Mouse (Mus musculus) spleen, adult 18-20 months (tissue): ENCODE results near the gene Lfng.
A peak's percentile ranks its signal among the peaks of the same experiment; 100 is the strongest.

Source experiments
- DNase-seq, 2 experiments: peaks; one replicate each; pipeline ENCODE4 v3.0.0; 2022; ENCODE audit warnings: mixed read lengths in 2 of 2

Gene Lfng

DNA sequence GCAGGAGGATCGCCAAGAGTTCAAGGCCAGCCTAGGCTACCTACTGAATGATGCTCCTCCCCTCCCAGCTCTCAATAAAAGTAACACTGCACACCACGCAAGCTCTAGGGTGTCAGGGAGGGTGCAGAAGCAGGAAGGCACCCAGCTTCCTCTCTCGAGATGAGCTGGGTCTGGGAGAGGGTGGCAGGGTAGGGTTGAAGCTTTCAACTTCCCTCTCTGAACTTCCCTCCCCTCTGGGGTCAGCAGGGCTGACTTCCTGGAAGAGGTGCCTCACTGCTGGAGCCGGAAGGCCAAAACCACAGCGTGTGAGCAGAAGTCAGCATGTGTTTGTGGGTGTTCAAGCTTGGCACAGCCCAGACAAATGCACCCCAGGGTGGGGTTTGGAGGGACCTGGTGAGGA lies 10.6 kb downstream of the Lfng start:
- peak; percentile 69 to 84 for DNase-seq

DNA sequence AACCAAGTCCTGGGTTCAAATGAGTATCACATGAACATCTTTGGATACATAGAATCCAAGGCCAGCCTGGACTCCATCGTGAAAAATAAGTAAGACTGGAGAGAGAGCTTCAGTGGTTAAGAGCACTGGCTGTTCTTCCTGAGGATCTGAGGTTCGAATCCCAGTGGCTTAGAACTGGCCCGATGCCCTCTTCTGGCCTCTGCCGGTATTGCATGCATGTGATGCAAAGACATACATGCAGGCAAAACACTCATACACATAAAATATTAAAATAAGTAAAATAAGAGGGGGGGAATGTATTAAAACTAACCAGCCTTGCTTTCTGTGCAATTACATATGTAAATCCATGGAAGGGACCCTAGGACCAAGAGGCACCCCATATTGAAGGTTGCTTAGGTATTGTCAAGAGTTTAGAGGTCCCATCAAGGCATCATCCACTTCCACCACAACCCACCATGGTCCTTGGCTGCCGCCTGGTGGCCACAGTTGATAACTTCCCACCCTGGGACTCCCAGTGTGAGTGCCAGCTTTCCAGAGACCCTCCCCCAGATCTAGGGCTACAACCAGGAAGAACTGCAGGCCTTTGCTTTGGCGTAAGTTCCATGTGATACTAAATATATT lies 12.1 kb downstream of the Lfng start:
- DNase-seq, result peak; percentile 69 to 84

DNA sequence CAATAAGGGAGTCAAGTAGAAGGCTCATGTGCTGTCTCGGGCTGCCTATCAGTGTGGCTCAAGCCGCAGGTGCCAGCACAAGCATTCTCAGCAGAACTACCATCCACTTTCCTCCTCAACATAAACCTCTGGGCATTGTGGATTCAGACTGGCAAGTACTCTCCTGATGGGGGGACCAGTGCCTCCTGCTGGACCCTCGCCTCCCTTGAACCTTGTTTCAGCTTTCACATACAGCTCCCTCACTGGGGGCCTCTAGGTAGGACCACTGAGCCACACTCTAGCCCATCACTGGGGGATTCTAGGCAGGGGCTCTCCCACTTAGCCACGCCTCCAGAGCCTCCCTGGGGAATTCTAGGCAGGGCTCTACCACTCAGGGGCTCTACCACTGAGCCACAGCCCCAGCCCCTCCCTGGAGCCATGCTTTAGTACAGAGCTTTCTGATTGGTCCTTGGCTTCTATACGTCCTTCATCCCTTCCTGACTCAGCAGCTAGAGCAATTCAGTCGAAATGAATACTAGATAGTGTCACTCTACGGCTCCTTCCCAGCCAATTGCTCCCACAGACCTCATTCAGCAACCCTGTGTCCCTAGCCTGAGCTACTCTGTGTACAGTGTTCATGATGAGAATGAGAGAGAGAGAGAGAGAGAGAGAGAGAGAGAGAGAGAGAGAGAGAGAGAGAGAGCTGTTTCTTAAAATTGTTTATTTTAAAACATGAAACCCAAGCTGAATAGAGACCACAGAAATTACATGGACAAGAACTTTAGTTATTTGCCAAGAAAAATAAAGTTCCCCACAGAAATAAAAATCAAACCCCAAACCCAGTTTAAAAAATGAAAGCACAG lies 13.0 kb downstream of the Lfng start:
- DNase-seq, result no peak

DNA sequence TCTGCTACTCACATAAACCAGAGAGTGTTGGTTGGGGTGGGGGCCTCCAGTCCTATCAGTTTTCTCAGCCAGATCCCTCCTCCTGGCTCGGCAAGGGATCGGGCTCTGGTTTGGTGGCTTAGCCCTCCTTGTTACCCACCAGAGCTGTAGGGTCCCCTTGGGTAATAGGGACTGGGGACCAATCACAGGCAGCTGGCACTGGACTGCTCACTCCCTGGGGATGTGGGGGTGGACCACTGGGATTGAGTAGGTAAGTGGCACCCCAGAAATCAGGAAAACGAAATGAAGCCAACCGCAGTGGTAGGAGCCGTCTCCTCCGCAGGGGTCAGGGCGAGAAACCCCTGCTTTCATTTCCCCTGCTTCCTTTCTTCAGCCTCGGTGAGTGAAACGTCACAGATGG lies 14.0 kb downstream of the Lfng start:
- no peak for DNase-seq

DNA sequence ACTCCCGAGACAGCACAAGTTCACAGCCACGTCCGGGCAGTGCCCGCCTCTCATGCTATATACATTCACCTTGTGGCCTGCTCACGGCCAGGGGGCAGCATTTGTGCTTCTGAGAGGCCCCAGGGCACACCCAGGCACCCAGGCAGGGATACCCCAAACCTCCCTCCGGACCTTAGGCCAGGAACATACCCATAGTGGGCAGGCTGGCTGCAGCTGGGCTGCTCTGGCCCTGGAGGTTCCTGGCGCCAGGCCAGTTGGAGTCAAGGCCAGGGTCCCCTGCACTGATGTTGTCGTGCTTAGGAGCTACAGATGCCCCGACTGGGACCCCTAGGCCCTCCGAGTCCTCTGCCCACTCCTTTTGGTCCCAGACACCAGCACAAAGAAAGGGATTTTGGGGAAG lies 14.4 kb downstream of the Lfng start:
- no peak for DNase-seq

DNA sequence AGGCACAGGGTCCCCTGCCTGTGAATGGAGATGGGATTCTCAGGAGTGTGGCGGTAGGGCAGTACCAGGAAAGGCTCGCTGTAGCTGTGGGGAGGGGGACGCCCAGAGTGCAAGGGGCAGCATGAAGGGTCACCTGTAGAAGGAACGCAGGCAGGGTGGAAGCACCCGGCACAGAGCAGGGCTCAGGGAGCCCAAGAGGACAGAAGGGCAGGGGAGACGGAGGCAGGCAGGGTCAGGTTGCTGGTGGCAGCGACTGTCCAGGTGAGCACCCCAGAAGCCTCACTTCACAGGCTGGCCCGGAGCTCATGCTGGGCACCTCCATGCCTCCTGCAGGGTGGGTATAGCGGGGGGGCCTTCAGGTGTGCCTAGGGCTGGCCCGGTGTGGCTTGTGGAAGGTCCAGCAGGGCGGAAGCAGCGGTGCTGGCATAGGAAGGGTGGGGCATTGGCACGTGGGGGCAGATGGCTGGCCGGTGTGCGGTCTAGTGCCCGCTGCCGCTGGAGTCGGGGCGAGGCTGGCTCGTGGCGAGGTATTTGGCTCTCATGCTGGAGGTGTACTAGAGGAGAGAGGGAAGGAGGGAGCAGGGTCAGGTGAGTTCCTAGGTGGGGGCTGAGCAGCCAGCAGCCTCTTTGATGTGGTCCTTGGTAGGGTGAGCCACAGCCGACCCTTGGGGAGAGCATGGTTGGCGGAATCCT lies 16.0 kb downstream of the Lfng start:
- no peak for DNase-seq

DNA sequence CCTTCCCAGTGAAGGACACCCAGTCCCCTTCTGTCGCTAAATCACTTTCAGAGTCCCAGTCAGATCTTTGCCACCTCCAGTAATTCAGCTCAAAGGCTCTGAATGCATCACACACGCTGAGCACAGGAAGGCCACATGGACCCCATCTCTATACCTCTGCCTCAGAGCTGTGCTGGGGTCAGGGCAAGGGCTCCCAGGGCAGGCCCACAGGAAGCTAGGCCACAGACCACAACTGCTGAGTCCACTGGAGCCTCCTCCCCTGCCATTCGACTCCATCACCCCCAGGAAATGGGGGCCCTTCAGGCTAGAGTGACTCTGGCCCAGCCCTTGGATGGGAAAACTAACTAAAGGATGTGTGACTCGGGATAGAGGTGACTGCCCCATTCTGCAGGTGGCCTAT lies 16.7 kb downstream of the Lfng start:
- no peak for DNase-seq

DNA sequence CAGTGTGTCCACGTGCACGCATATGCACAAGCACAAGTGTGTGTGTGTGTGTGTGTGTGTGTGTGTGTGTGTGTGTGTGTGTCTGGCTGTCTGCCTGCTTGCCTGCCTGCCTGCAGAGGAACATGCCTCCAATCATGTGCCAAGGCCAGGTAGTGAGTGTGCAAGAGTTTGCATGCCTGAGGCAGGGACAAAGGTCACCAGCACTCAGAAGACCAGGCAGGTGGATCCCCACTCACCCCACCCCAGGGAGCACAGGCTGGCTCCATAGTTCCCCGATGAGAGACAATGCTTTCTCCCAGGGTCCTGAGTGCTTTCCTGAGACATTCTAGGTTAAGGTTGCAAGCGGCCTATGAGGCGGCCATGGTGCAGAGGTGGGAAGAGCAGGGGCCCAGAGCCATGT lies 17.1 kb downstream of the Lfng start:
- DNase-seq, result no peak

DNA sequence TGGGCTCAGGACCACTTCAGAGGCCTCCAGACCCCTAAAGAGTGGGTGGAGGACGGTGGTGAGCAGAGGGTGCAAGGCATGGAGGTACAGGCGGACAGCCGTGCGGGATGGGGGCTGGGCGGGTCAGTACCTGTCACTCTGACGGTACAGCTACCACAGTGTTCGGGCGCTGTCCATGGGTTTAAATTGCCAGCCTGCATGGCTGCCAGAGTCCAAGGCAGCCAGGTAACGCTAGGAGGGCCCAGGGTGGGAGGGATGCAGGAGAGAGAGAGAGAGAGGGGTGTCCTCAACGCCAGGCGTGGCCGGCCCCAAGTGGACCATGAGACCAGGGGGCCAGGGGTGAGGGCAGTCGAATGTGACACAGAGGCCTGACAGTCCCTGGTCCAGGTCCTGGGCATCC lies 17.8 kb downstream of the Lfng start:
- no peak for DNase-seq

DNA sequence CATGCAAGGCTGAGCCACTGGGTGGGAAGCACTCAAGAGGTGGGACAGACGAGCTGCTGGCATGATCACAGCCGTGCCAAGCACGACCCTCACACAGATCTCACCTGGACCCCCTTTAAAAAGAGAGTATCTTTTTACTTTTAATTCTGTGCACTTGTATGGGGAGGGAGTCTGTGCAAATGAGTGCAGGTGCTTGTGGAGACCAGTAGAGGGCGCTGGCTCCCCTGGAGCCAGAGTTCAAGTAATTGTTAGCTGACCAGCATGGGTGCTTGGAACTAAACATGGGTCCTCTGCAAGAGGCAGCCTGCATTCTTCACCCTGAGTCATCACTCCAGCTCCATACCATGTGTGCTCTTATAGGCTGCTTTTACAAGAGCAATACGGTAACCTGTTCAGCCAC lies 20.5 kb downstream of the Lfng start:
- no peak for DNase-seq

DNA sequence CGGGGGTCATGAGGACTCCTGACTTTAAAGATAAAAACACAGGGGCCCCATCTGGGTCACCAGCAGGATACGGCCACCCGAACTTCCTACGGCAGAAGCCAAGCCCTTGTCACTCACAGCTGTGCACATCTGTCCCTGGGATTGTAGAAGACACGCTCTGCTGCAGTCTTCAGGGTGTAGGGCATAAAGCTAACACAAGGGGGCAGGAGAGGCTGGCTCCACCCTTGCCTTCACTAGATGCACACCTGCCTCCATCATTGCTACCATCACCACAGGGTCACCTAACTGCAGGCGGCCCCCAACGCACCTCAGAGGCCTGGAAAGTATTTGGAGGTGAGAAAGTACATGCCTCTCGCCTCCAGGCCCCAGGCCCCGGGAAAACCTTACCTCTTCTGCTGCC lies 21.9 kb downstream of the Lfng start:
- no peak for DNase-seq

DNA sequence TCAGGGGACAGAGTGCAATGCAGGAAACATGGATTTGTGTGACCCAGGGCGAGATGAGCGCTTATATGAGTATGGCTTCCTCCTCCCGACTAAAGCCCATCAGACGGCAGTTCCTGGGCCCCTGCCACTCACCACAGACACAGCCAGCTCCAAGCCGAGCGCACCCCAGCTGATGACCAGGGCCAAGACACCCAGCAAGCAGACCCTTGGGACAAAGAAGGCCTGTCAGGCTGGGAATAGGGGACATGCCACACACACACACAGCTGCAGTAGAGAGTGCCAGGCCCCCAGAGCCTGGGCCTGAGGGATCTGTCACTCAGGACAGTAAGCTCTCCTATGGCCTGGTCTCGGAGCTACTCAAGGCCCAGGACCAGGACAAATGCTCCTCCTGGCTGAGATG lies 26.3 kb downstream of the Lfng start:
- no peak for DNase-seq

DNA sequence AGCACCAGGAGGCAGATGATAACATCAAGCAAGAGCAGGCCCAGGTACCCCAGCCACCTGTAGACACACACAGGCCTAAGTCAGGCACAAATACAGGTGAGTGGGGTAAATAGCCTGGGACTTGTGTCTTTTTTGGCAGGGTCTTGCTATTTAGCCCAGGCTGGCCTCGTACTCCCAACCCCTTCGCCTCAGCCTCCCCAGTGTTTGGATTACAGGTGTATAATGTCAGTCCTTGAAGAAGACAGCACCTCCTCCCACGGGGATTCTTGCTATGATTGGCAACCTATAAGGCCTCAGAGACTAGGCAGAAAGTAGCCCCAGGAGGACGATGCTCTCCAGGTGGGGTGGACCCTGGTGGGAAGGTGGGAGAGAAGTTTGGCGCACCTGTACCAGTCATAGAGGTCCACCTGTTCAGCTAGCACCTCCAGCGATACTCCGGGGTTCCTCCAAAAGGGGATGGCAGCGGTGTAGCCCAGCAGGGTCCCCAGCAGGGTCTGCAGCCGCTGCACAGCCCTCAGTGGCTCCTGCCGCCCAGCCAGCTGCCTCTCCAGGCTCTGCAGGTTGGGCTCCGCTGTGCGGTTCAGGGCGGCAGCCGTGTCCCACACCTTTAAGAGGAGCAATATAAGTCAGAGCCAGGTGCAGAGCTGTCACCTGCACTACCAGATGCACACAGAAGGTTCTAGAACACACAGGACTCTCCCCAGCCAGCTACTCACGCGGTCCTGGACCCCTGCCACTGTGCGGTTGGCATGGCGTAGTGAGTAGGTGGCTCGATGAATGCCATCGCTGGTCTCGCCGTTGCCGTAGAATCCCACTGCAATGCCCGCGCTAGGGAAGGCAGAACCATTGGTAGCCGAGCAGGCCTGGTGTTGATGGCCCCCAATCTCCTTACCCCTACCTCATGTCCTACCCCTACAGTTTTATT lies 27.9 kb downstream of the Lfng start:
- DNase-seq, result no peak

DNA sequence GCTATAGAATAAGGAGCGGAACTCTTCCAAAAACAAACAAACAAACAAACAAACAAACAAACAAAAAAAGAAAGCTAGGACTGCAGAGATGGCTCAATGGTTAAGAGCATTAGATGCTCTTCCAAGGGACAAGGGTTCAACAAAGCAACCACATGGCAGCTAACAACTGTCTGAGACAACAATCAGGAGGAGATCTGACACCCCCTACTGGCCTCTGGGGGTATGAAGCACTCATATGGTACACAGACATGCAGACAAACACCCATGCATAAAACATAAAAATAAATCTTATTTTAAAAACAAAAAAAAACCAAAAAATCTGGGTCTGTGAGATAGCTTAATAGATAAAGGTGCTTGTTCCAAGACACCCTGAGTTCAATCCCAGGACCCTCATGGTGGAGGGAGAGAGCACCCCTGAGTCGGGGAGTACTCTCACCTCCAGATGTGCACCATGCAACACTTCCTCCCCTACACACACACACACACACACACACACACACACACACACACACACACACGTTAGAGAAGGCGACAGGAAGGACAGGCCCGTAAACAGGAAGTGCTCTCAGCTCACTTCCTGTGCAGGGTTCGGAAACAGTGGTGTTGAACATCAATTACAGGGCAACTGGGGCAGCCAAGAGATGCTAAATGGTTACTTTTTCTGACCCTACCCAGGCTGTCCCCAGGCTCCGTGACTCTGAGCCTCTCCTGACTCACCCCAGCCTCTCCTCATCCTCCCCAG lies 29.4 kb downstream of the Lfng start:
- DNase-seq, result peak in 1 of 2 experiments; percentile 45

DNA sequence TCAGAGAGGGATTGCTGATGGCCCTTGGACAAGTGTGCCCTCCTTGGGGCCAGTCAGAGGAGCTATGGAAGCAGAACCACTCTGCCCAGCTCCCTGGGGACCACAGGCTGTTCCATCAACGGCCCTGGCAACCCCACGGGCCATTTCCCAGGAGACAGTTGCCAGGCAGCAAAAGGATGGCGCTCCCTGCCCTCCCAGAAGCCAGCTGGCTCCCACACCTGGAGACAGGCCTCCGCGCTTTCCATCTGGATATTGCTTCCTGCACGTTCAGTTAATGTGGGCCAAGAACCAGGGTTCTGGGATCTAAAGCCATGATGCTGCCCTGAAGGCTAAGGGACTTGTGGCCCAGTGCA lies 29.9 kb downstream of the Lfng start:
- no peak for DNase-seq

DNA sequence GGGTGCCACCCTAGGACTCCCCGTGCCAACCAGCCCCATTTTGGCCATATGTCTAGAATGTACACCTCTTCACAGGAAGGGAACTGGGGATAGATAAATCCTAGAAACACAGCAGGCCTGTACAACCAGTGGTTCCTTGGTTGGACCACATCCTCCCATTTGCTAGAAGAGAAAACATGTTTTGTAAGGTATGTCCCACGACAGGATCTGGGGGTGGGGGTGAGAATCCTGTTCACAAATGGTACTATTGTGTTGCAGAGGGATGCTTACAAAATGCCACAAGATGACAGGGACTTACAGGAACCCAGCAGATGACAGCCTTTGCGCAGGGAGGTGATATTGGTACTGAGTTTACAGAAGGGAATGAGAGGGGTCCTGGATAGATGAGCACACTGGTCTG lies 30.9 kb downstream of the Lfng start:
- DNase-seq, result no peak

DNA sequence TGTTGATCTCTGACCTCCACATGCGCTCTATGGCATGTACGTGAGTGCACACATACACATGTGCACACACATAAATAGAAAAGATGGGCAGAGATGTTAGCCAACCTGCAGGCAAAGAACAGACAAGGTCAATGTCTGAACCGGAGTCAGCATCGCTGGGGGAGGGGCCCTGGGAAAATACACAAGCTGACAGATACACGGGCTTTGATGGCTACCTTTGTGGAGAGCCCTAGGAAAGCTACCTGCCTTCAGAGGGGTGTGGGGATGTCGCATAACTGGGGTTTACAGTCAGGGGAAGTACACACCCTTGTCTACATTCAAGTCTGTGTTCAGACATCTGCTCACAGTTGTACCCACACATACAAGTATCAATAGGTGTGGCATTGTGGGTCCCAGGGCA lies 31.4 kb downstream of the Lfng start:
- no peak for DNase-seq

DNA sequence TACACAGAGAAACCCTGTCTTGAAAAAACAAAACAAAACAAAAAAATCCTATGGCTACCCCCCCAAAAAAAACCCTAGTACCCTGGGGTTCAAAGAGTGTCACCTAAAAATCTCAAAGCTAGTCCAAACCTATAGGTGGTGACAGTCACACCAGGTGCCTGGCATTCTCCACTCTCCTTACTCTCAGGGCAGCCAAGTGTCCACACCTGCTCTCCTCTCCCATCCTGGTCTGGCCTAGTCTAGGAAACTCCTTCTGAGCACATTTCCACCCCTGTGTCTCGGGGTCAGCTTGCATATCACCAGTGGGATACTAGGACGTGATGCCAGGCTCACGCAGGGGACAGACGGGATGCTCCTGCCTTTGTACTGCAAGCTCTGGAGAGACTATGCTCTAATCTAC lies 32.2 kb downstream of the Lfng start:
- no peak for DNase-seq

DNA sequence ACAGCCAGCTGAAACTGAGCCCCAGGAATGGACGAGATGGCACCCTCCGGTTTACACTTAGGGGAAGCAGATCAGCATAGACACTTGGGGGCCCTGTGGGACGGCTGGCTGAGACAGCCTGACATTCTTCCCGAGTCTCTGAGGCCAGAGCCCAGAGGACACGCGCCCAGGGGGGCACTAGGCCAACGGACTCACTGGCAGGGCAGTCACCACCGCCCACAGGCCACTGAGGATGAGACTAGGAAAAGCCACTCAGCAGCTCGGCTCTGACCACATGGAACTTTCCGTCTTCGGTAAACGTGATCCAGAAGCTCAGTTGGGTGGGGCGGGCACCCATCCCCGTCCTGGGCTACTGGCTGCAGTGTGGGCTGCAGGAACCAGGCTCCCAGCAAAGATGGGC lies 32.8 kb downstream of the Lfng start:
- no peak for DNase-seq

DNA sequence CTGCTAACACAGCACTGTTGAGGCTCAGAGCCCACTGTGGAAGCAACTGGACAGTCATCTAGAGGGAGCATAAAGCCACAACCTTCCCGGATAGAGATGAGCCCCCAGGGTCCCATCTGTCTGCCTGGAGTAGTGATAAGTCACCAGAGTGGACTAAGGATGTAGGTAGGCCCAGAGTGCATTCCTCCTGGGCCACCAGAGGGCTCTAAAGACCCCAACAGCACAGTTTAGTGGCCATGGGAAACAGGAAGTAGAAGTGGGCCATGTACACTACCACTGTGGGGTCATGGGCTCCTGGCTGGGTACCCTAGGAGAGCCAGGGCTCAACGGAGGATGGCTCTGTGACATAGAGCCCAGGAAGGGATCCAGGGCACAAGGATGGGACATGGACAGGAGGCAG lies 33.7 kb downstream of the Lfng start:
- DNase-seq, result no peak

DNA sequence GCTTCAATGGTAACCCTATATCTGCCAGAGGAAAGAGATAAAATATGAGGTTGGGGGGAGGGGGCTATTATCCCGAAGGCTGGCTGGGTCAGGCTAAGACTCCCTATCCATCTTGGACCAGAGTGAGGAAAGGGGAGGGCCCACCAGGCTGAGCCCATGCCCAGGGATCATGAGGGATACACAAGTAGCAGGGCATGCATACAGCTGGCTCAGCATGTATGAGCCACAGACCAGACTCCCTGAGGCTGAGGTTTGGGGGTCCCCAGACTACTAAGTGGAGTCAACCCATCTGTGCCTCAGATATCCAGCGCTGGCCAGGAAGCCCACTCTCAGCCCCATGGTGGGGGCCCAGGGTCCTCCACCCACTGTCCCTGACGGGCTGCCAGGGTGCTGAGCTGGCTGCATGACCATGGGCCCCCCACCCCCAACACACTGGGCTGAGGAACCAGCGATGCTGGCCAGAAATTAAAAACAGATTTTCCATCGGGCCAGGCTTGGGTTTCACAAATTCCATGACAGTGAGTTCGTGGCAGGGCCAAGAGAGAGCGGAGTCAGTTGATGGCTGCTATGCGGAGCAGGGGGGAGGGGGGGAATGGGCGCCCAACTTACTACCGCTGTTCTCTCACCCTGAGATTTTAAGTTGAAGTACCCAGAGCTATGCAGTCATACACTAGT lies 34.3 kb downstream of the Lfng start:
- no peak for DNase-seq

DNA sequence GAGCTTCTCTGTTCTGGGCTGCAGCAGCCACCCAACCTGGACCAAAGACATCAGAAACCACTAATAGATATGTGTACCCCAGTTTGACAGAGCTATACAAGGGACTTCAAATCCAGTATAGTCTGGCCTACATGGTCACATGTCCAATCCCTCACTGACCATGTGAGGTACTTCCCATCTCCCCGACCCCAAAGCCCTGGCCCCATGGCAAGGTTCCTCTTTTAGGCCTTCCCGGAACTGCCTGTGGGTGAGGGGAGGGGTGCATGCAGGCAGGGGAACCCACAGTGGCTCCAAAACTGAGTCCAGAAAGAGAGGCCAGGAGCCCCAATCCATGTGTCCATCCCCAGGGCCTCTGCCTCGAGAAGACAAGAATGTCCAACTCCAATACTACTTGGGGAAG lies 35.0 kb downstream of the Lfng start:
- peak; percentile 66 to 68 for DNase-seq
